Comparison of ENCODE assay signal across 20 mouse cellular contexts in genomic region chr5:3374763-3375162, GRCm38 (mm10). TPM values are rescaled to one million over a fixed set of nuclear protein-coding genes. Genes with fewer than 3 reads are reported as not detected.
DNase-seq lines count a peak whose midpoint lies in the region; ATAC-seq and TF ChIP-seq lines count a peak whose summit lies in the region.
"Had no signal": no experiment of that assay in that cellular context is flagged by ENCODE, and none has a peak within 500 bp of the region (broad histone marks: within the 10 kb centered on the region; RNA-seq: fewer than 3 reads in every experiment).

No protein-coding gene starts in this region.

- peaks cover 47% of the 10 kb centered on the region for H3K4me1 ChIP-seq in heart, embryonic 13.5 days
- H3K4me1 ChIP-seq in CH12.LX (ENCODE audit: control insufficient read depth in 1 of 2, insufficient read depth in 2 of 2), result peaks cover 24 to 84% of the 10 kb centered on the region in 2 experiments
- peaks cover 5% of the 10 kb centered on the region; the same call in 1 of the 2 replicates for H3K4me1 ChIP-seq in limb, embryonic 10.5 days
- H3K4me1 ChIP-seq: forebrain, embryonic 15.5 days had no signal

- H3K9ac ChIP-seq in heart, embryonic 13.5 days, result no peak overlapping the region
- H3K9ac ChIP-seq in CH12.LX (ENCODE audit: insufficient read depth, low read depth), result peak overlapping the region; percentile 56
- H3K9ac ChIP-seq: embryonic facial prominence, embryonic 12.5 days; forebrain, embryonic 13.5 days; forebrain, embryonic 15.5 days; forebrain, postnatal 0 days had no signal

- H3K36me3 ChIP-seq in heart, embryonic 13.5 days, result peaks cover 7% of the 10 kb centered on the region
- peaks cover 6 to 53% of the 10 kb centered on the region in 2 experiments for H3K36me3 ChIP-seq in CH12.LX (replicated peaks in 1 of 2; ENCODE audit: control insufficient read depth in 1 of 2, insufficient read depth in 1 of 2, low read length in 1 of 2)
- 0 out of 2 replicates have a peak, but pooled peaks cover 6% of the 10 kb centered on the region for H3K36me3 ChIP-seq in limb, embryonic 10.5 days
- H3K36me3 ChIP-seq: embryonic facial prominence, embryonic 10.5 days; embryonic facial prominence, embryonic 12.5 days; forebrain, embryonic 15.5 days had no signal

- dilution Hi-C loops in CH12.LX (cut with MboI; ENCODE audit: extremely low pct_ligation_motif_present, extremely low pct_unique_long_range_greater_than_20kb, low sequenced_read_pairs), result no loop called here

- no peaks in the 10 kb centered on the region for H3K27me3 ChIP-seq in heart, embryonic 13.5 days (replicated peaks)
- no peaks in the 10 kb centered on the region for H3K27me3 ChIP-seq in CH12.LX (replicated peaks)
- H3K27me3 ChIP-seq in limb, embryonic 10.5 days (ENCODE audit: low read depth, poor library complexity, severe bottlenecking), result no peaks in the 10 kb centered on the region
- H3K27me3 ChIP-seq: embryonic facial prominence, embryonic 12.5 days; forebrain, embryonic 13.5 days; forebrain, embryonic 15.5 days had no signal

- WGBS in heart, embryonic 13.5 days, result 81% methylated on average over 10 of the region's 10 CpGs
- WGBS in limb, embryonic 10.5 days, result 89% methylated on average over 10 of the region's 10 CpGs

- H3K27ac ChIP-seq in heart, embryonic 13.5 days (replicated peaks), result peak overlapping the region; percentile 25; the same call in 1 of the 2 replicates
- H3K27ac ChIP-seq in CH12.LX (ENCODE audit: insufficient read depth, low read depth), result peak overlapping the region; percentile 70
- no peak overlapping the region for H3K27ac ChIP-seq in limb, embryonic 10.5 days
- H3K27ac ChIP-seq: embryonic facial prominence, embryonic 10.5 days; embryonic facial prominence, embryonic 12.5 days; forebrain, embryonic 13.5 days; forebrain, embryonic 15.5 days had no signal

- 0 out of 2 replicates have a peak, but pooled peaks have one; percentile 29 for TF ChIP-seq POLR2A in CH12.LX (IDR thresholded peaks at IDR 0.05; ENCODE audit: low read depth, low read length)

- DNase-seq in heart, adult 8-10 months (ENCODE audit: low spot score), result no peak
- DNase-seq in CH12.LX (ENCODE audit: extremely low read depth), result no peak
- peak; percentile 19 for DNase-seq in limb, embryonic 10.5 days (ENCODE audit: low spot score)
- DNase-seq in adrenal gland, adult 8-10 months, result no peak
- no peak for DNase-seq in urinary bladder, adult 2 months (ENCODE audit: low spot score)
- DNase-seq: adrenal gland, adult 2 months; adrenal gland, postnatal 14 days; adrenal gland, postnatal 36 days; cerebellum, adult 11-12 months; cerebellum, adult 2 months; cerebellum, adult 9-10 months; cerebellum, postnatal 10 days; cerebellum, postnatal 25 days; forebrain, postnatal 0 days had no signal

- H3K9me3 ChIP-seq in heart, embryonic 13.5 days, result no peaks in the 10 kb centered on the region
- no peaks in the 10 kb centered on the region for H3K9me3 ChIP-seq in CH12.LX (replicated peaks; ENCODE audit: low read length)
- no peaks in the 10 kb centered on the region for H3K9me3 ChIP-seq in limb, embryonic 10.5 days (replicated peaks)
- H3K9me3 ChIP-seq: embryonic facial prominence, embryonic 10.5 days; embryonic facial prominence, embryonic 12.5 days; forebrain, embryonic 13.5 days; forebrain, embryonic 15.5 days had no signal

- ATAC-seq in heart, embryonic 13.5 days (ENCODE audit: extremely low read depth, insufficient number of reproducible peaks, low FRiP score, low TSS enrichment), result no peak
- ATAC-seq: CD4-positive, CD25-positive, alpha-beta regulatory T cell, adult 4 months; forebrain, embryonic 13.5 days; forebrain, embryonic 15.5 days; forebrain, postnatal 0 days had no signal

- H3K79me2 ChIP-seq in CH12.LX (replicated peaks; ENCODE audit: control insufficient read depth, extremely low read depth, insufficient read depth, poor library complexity, severe bottlenecking), result peaks cover 86% of the 10 kb centered on the region

- no peak for TF ChIP-seq EP300 in CH12.LX (IDR thresholded peaks at IDR 0.05; ENCODE audit: low read length)

- no peak overlapping the region for H3K4me2 ChIP-seq in heart, embryonic 13.5 days
- H3K4me2 ChIP-seq in CH12.LX (ENCODE audit: insufficient read depth, low read depth, poor library complexity, severe bottlenecking), result peak overlapping the region; percentile 81
- H3K4me2 ChIP-seq: embryonic facial prominence, embryonic 12.5 days; forebrain, embryonic 13.5 days; forebrain, embryonic 15.5 days had no signal

- H3K4me3 ChIP-seq in heart, embryonic 13.5 days, result no peak overlapping the region
- H3K4me3 ChIP-seq in CH12.LX (replicated peaks in 1 of 3; ENCODE audit: low read depth in 2 of 3, low read length in 2 of 3, poor library complexity in 1 of 3), result peak overlapping the region in 1 of 3 experiments; percentile 33
- no peak overlapping the region for H3K4me3 ChIP-seq in limb, embryonic 10.5 days
- H3K4me3 ChIP-seq: embryonic facial prominence, embryonic 10.5 days; embryonic facial prominence, embryonic 12.5 days; forebrain, embryonic 13.5 days; forebrain, embryonic 15.5 days had no signal

- in situ Hi-C loops in CH12.LX (cut with MboI; ENCODE audit: low pct_ligation_motif_present, low pct_unique_long_range_greater_than_20kb, low sequenced_read_pairs), result no loop called here

- no peak for TF ChIP-seq CTCF in CH12.LX (conservative IDR thresholded peaks at IDR 0.05 in 1 of 2, IDR thresholded peaks at IDR 0.05 in 1 of 2; ENCODE audit: low read depth in 2 of 2, low read length in 2 of 2)

- TF ChIP-seq RAD21 in CH12.LX (IDR thresholded peaks at IDR 0.05; ENCODE audit: low read depth, low read length), result no peak

TF ChIP-seq in CH12.LX, 34 proteins besides CTCF, POLR2A, EP300 and RAD21:
- no peak for TF ChIP-seq TBP (conservative IDR thresholded peaks at IDR 0.05; ENCODE audit: low read depth, low read length)
- TF ChIP-seq ZMIZ1 (IDR thresholded peaks at IDR 0.05; ENCODE audit: low read depth, low read length), result no peak
- TF ChIP-seq GABPA (IDR thresholded peaks at IDR 0.05; ENCODE audit: insufficient replicate concordance, low read depth, low read length), result no peak
- no peak for TF ChIP-seq PAX5 (IDR thresholded peaks at IDR 0.05; ENCODE audit: low read length)
- TF ChIP-seq MXI1 (IDR thresholded peaks at IDR 0.05; ENCODE audit: low read depth, low read length), result 0 out of 2 replicates have a peak, but pooled peaks have one; percentile 40
- peak; percentile 65; the same call in 1 of the 2 replicates for TF ChIP-seq MAFK (IDR thresholded peaks at IDR 0.05; ENCODE audit: insufficient replicate concordance, low read length)
- no peak for TF ChIP-seq ELF1 (IDR thresholded peaks at IDR 0.05; ENCODE audit: low read depth, low read length)
- peak; percentile 83 for TF ChIP-seq IRF4 (IDR thresholded peaks at IDR 0.05; ENCODE audit: low read depth, low read length)
- TF ChIP-seq NRF1 (IDR thresholded peaks at IDR 0.05; ENCODE audit: low read depth, low read length), result no peak
- TF ChIP-seq SMC3 (IDR thresholded peaks at IDR 0.05; ENCODE audit: low read depth, low read length), result no peak
- no peak for TF ChIP-seq JUN (IDR thresholded peaks at IDR 0.05; ENCODE audit: insufficient read depth, low read depth, low read length)
- TF ChIP-seq JUND (conservative IDR thresholded peaks at IDR 0.05; ENCODE audit: low read depth, low read length), result 0 out of 2 replicates have a peak, but pooled peaks have one; percentile 22
- TF ChIP-seq KAT2A (IDR thresholded peaks at IDR 0.05; ENCODE audit: insufficient replicate concordance, low read length), result no peak
- TF ChIP-seq BHLHE40 (IDR thresholded peaks at IDR 0.05; ENCODE audit: low read depth, low read length), result peak; percentile 7; the same call in 1 of the 2 replicates
- TF ChIP-seq UBTF (IDR thresholded peaks at IDR 0.05; ENCODE audit: low read depth, low read length), result no peak
- no peak for TF ChIP-seq POLR2AphosphoS2 (IDR thresholded peaks at IDR 0.05; ENCODE audit: low read depth, low read length)
- TF ChIP-seq CHD2 (IDR thresholded peaks at IDR 0.05; ENCODE audit: low read length), result no peak
- TF ChIP-seq TCF12 (IDR thresholded peaks at IDR 0.05; ENCODE audit: low read depth, low read length), result no peak; the same call in 1 of the 2 replicates
- no peak for TF ChIP-seq NELFE (IDR thresholded peaks at IDR 0.05; ENCODE audit: low read depth, low read length)
- TF ChIP-seq E2F4 (IDR thresholded peaks at IDR 0.05; ENCODE audit: insufficient replicate concordance, low read depth, low read length), result no peak
- TF ChIP-seq ZKSCAN1 (IDR thresholded peaks at IDR 0.05; ENCODE audit: borderline replicate concordance, low read depth, low read length), result no peak
- no peak for TF ChIP-seq RCOR1 (conservative IDR thresholded peaks at IDR 0.05; ENCODE audit: low read depth, low read length)
- no peak for TF ChIP-seq MAZ (IDR thresholded peaks at IDR 0.05; ENCODE audit: low read depth, low read length)
- no peak for TF ChIP-seq MAX (IDR thresholded peaks at IDR 0.05; ENCODE audit: low read length)

RNA-seq across cellular contexts. Expression of gene Cdk6, which starts 33.5 kb away (rescaled TPM):
- polyA plus RNA-seq in heart, embryonic 13.5 days (2015; fragmentation: Nextera tagmentation; extraction: Ambion mirVana), result 28.1 and 30.9 TPM in 2 replicates
- total RNA-seq in heart, adult 8-10 months (2022), result 1 to 10 TPM; 4.2 to 9.5 (median 6.3) TPM
- total RNA-seq in CH12.LX (2012; rRNA removed) (141 and 171 TPM in 2 replicates), CH12.LX (2014; rRNA removed) (34.7 and 40.4 TPM in 2 replicates)
- 45.2 and 50.8 TPM in 2 replicates for polyA plus RNA-seq in CH12.LX (2012; ENCODE audit: insufficient read length, low read depth)
- 34.0 and 38.6 TPM in 2 replicates for polyA plus RNA-seq in limb, embryonic 10.5 days (2016; fragmentation: Nextera tagmentation; extraction: Ambion mirVana)
- 10 to 100 TPM; 21.7 to 28.0 (median 25.8) TPM for total RNA-seq in adrenal gland, adult 8-10 months (2022)
- polyA plus RNA-seq in urinary bladder, adult 2 months (2012; rRNA removed), result 8.1 and 9.3 TPM in 2 replicates
